Mouse (Mus musculus): ENCODE measurements at regions not wholly inside any gene's neighbourhood (a gene's known extent, or its start where the extent isn't known, plus 50 kb on each side); places are given as distances from the start of the nearest gene placed in this dataset.

- Histone ChIP-seq H3K27ac (no peak overlapping the region), H3K36me3 (ENCODE audit: insufficient read depth, low read length) (no peaks in the 10 kb centered on the region), H3K9me3 (replicated peaks; ENCODE audit: low read length) (no peaks in the 10 kb centered on the region), H3K4me3 (replicated peaks; ENCODE audit: low read depth, low read length) (no peak overlapping the region), H3K9ac (ENCODE audit: low read depth, low read length) (no peak overlapping the region), H3K4me1 (replicated peaks; ENCODE audit: insufficient read depth, low read length) (no peaks in the 10 kb centered on the region), H3K27me3 (ENCODE audit: insufficient read depth, low read length) (no peaks in the 10 kb centered on the region), H3K4me2 (ENCODE audit: low read length) (no peak overlapping the region)
- no peak for ATAC-seq (replicated peaks; ENCODE audit: low FRiP score, low read depth)
- peak; percentile 71 for DNase-seq (ENCODE audit: low spot score)
- peak; percentile 83 for TF ChIP-seq CTCF (IDR thresholded peaks at IDR 0.05; ENCODE audit: low read depth)
Observed at GRCm38 (mm10) chr7:137783954-137784353, 346.5 kb downstream of the Glrx3 start.

- Histone ChIP-seq H3K9ac (ENCODE audit: low read depth, low read length) (no peak overlapping the region), H3K9me3 (replicated peaks; ENCODE audit: low read length) (no peaks in the 10 kb centered on the region), H3K4me3 (replicated peaks; ENCODE audit: low read depth, low read length) (no peak overlapping the region), H3K27me3 (ENCODE audit: insufficient read depth, low read length) (no peaks in the 10 kb centered on the region), H3K36me3 (ENCODE audit: insufficient read depth, low read length) (no peaks in the 10 kb centered on the region), H3K4me1 (replicated peaks; ENCODE audit: insufficient read depth, low read length) (no peaks in the 10 kb centered on the region), H3K4me2 (ENCODE audit: low read length) (no peak overlapping the region), H3K27ac (no peak overlapping the region)
- no peak for ATAC-seq (replicated peaks; ENCODE audit: low FRiP score, low read depth)
- DNase-seq (ENCODE audit: low spot score), result no peak
- no peak for TF ChIP-seq CTCF (IDR thresholded peaks at IDR 0.05; ENCODE audit: low read depth)
- WGBS, result 58% methylated on average over 6 of the region's 6 CpGs
Observed at GRCm38 (mm10) chr7:137805361-137805760, 367.9 kb downstream of the Glrx3 start.

GRCm38 (mm10) chr7:137812839-137813238 lies 375.4 kb downstream of the Glrx3 start:
- TF ChIP-seq CTCF (IDR thresholded peaks at IDR 0.05; ENCODE audit: low read depth), result no peak

GRCm38 (mm10) chr7:137840520-137840919 lies 403.1 kb downstream of the Glrx3 start:
- Histone ChIP-seq H3K4me3 (replicated peaks; ENCODE audit: low read depth, low read length) (no peak overlapping the region), H3K9ac (ENCODE audit: low read depth, low read length) (no peak overlapping the region), H3K9me3 (replicated peaks; ENCODE audit: low read length) (no peaks in the 10 kb centered on the region), H3K27me3 (ENCODE audit: insufficient read depth, low read length) (no peaks in the 10 kb centered on the region), H3K36me3 (ENCODE audit: insufficient read depth, low read length) (no peaks in the 10 kb centered on the region), H3K4me1 (replicated peaks; ENCODE audit: insufficient read depth, low read length) (peaks cover 4% of the 10 kb centered on the region; the same call in 1 of the 2 replicates), H3K27ac (0 out of 2 replicates have a peak overlapping the region, but pooled peaks have one; percentile 13), H3K4me2 (ENCODE audit: low read length) (no peak overlapping the region)
- ATAC-seq (replicated peaks; ENCODE audit: low FRiP score, low read depth), result no peak
- 56% methylated on average over 2 of the region's 2 CpGs for WGBS
- TF ChIP-seq CTCF (IDR thresholded peaks at IDR 0.05; ENCODE audit: low read depth), result no peak
- no peak for DNase-seq (ENCODE audit: low spot score)

More at GRCm38 (mm10) chr7:137812839-137813238, 375.4 kb downstream of the Glrx3 start:
- Histone ChIP-seq H3K9me3 (replicated peaks; ENCODE audit: low read length) (no peaks in the 10 kb centered on the region), H3K4me2 (ENCODE audit: low read length) (no peak overlapping the region), H3K36me3 (ENCODE audit: insufficient read depth, low read length) (no peaks in the 10 kb centered on the region), H3K27me3 (ENCODE audit: insufficient read depth, low read length) (no peaks in the 10 kb centered on the region), H3K4me3 (replicated peaks; ENCODE audit: low read depth, low read length) (no peak overlapping the region), H3K9ac (ENCODE audit: low read depth, low read length) (no peak overlapping the region), H3K4me1 (replicated peaks; ENCODE audit: insufficient read depth, low read length) (no peaks in the 10 kb centered on the region), H3K27ac (no peak overlapping the region)
- no peak for DNase-seq (ENCODE audit: low spot score)
- 83% methylated on average over 3 of the region's 3 CpGs for WGBS
- ATAC-seq (replicated peaks; ENCODE audit: low FRiP score, low read depth), result no peak

- no peak for DNase-seq (ENCODE audit: low spot score)
- Histone ChIP-seq H3K27ac (0 out of 2 replicates have a peak overlapping the region, but pooled peaks have one; percentile 13), H3K9me3 (replicated peaks; ENCODE audit: low read length) (no peaks in the 10 kb centered on the region), H3K36me3 (ENCODE audit: insufficient read depth, low read length) (no peaks in the 10 kb centered on the region), H3K9ac (ENCODE audit: low read depth, low read length) (no peak overlapping the region), H3K4me3 (replicated peaks; ENCODE audit: low read depth, low read length) (no peak overlapping the region), H3K27me3 (ENCODE audit: insufficient read depth, low read length) (no peaks in the 10 kb centered on the region), H3K4me1 (replicated peaks; ENCODE audit: insufficient read depth, low read length) (peaks cover 4% of the 10 kb centered on the region; the same call in 1 of the 2 replicates), H3K4me2 (ENCODE audit: low read length) (no peak overlapping the region)
- WGBS, result 42% methylated on average over 5 of the region's 5 CpGs
- TF ChIP-seq CTCF (IDR thresholded peaks at IDR 0.05; ENCODE audit: low read depth), result no peak
- ATAC-seq (replicated peaks; ENCODE audit: low FRiP score, low read depth), result no peak
Observed at GRCm38 (mm10) chr7:137841044-137841443, 403.6 kb downstream of the Glrx3 start.

GRCm38 (mm10) chr7:137841456-137842100 lies 404.2 kb downstream of the Glrx3 start:
- no peak for ATAC-seq (replicated peaks; ENCODE audit: low FRiP score, low read depth)
- DNase-seq (ENCODE audit: low spot score), result peak; percentile 64
- no peak overlapping the region for H3K9ac ChIP-seq (ENCODE audit: low read depth, low read length)
- no peak overlapping the region for H3K27ac ChIP-seq
- WGBS, result 12% methylated on average over 8 of the region's 8 CpGs
- H3K4me2 ChIP-seq (ENCODE audit: low read length), result no peak overlapping the region
- peak; percentile 34; the same call in 1 of the 2 replicates for TF ChIP-seq CTCF (IDR thresholded peaks at IDR 0.05; ENCODE audit: low read depth)
- no peaks in the 10 kb centered on the region for H3K36me3 ChIP-seq (ENCODE audit: insufficient read depth, low read length)
- H3K4me3 ChIP-seq (replicated peaks; ENCODE audit: low read depth, low read length), result no peak overlapping the region
- peaks cover 4% of the 10 kb centered on the region; the same call in 1 of the 2 replicates for H3K4me1 ChIP-seq (replicated peaks; ENCODE audit: insufficient read depth, low read length)
- no peaks in the 10 kb centered on the region for H3K27me3 ChIP-seq (ENCODE audit: insufficient read depth, low read length)
- H3K9me3 ChIP-seq (replicated peaks; ENCODE audit: low read length), result no peaks in the 10 kb centered on the region
